Mouse (Mus musculus): ENCODE measurements around the gene Selenom.

Gene Selenom

GRCm38 (mm10) chr11:3549791-3550190 lies 35.3 kb downstream of the Selenom start:
- no peak for DNase-seq (ENCODE audit: low spot score in 2 of 2)

- DNase-seq (ENCODE audit: low spot score in 2 of 2) = no peak
Measured at GRCm38 (mm10) chr11:3554976-3555375, 40.5 kb downstream of the Selenom start.

- no peak for DNase-seq (ENCODE audit: low spot score in 2 of 2)
Measured at GRCm38 (mm10) chr11:3557852-3558251, 43.4 kb downstream of the Selenom start.

GRCm38 (mm10) chr11:3560202-3560601 lies 45.7 kb downstream of the Selenom start:
- DNase-seq (ENCODE audit: low spot score in 2 of 2) = no peak

DNA sequence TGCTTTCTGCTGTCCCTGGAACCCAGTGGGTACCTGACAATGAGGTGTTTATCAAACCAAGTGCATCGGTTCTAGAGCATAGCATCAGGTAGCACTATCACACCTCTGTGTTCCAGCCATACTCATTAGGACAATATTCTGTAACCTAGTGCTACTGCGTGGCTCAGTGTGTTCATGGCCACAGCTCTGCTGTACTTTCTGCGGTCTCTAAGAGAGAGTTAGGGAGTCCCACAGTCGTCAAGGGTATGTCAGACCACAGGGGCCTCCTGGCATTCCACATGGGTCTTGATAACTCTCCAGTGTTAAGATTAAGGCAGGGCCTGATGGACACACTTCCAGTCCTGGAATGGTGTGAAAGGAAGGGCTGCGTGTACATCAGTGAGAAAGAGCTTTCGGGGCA lies 49.4 kb downstream of the Selenom start:
- DNase-seq (ENCODE audit: low spot score in 2 of 2) = no peak

DNA sequence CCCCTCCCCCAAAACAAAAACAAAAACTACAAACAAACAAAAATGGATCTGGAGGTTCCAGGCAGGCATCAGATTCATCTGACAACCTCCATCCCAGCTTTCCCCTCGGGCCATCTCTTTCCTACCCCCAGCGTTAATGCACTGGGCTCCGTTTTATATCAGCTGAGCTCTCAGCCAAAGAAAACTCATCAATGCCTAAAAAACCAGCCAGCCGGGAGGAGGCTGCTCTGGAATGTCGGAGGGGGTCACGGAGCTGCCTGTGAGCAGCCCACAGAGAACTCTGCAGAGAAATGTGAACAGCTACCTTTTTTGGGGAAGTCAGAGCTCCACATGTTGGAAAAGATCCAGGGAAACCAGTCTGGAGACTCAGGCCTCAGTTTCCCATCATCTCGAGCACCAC lies 50.0 kb downstream of the Selenom start:
- no peak for DNase-seq (ENCODE audit: low spot score in 2 of 2)

DNA sequence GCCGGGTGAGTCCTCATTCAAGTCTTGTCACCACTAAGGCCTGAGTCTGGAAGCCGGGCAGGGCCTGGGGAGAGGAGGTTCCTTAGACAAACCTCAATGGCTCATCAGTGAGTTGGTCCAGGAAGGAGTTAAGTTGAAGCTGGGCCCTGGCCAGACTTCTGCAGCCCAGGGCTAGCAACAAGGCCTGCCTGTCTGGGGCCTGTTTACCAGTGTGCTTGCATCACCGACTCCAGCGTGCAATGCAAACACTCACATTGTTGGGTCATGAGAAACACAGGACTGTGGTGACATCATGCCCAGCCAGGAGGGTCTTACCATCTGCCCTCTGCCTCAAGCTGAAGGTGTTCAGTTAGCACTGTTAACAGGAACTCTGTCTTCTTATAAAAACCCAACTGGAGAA lies 51.5 kb downstream of the Selenom start:
- no peak for DNase-seq (ENCODE audit: low spot score in 2 of 2)
